Mouse (Mus musculus): ENCODE measurements at regions not wholly inside any gene's neighbourhood (a gene's known extent, or its start where the extent isn't known, plus 50 kb on each side); places are given as distances from the start of the nearest gene placed in this dataset.

GRCm38 (mm10) chr1:52553871-52554270, 53.4 kb upstream of the Nab1 start:
- 57% methylated on average over 4 of the region's 4 CpGs for WGBS
- no peak for ATAC-seq (replicated peaks; ENCODE audit: insufficient number of reproducible peaks, insufficient read depth, low FRiP score, low read depth)
- Histone ChIP-seq H3K4me1 (replicated peaks) (no peaks in the 10 kb centered on the region), H3K9me3 (replicated peaks) (no peaks in the 10 kb centered on the region), H3K27me3 (no peaks in the 10 kb centered on the region), H3K27ac (no peak overlapping the region), H3K9ac (no peak overlapping the region), H3K36me3 (no peaks in the 10 kb centered on the region), H3K4me3 (no peak overlapping the region), H3K4me2 (no peak overlapping the region)

- WGBS = 8% methylated on average over 6 of the region's 6 CpGs
- H3K9ac ChIP-seq = no peak overlapping the region
- 0 out of 2 replicates have a peak, but pooled peaks cover 4% of the 10 kb centered on the region for H3K4me1 ChIP-seq (replicated peaks)
- H3K27me3 ChIP-seq = no peaks in the 10 kb centered on the region
- H3K4me2 ChIP-seq = no peak overlapping the region
- H3K36me3 ChIP-seq = no peaks in the 10 kb centered on the region
- no peak for ATAC-seq (replicated peaks; ENCODE audit: insufficient number of reproducible peaks, insufficient read depth, low FRiP score, low read depth)
- H3K27ac ChIP-seq = no peak overlapping the region
- no peaks in the 10 kb centered on the region for H3K9me3 ChIP-seq (replicated peaks)
- H3K4me3 ChIP-seq = no peak overlapping the region
Observed at GRCm38 (mm10) chr1:52565812-52566211, 64.7 kb upstream of the Nemp2 start.

- H3K9ac ChIP-seq = no peak overlapping the region
- H3K4me1 ChIP-seq (replicated peaks) = no peaks in the 10 kb centered on the region
- ATAC-seq (replicated peaks; ENCODE audit: insufficient number of reproducible peaks, insufficient read depth, low FRiP score, low read depth) = no peak
- no peaks in the 10 kb centered on the region for H3K27me3 ChIP-seq
- H3K27ac ChIP-seq = no peak overlapping the region
- no peak overlapping the region for H3K4me2 ChIP-seq
- H3K9me3 ChIP-seq (replicated peaks) = no peaks in the 10 kb centered on the region
- 73% methylated on average over 5 of the region's 5 CpGs for WGBS
- H3K36me3 ChIP-seq = no peaks in the 10 kb centered on the region
- no peak overlapping the region for H3K4me3 ChIP-seq
Observed at GRCm38 (mm10) chr1:52571674-52572073, 58.8 kb upstream of the Nemp2 start.

- Histone ChIP-seq H3K9me3 (replicated peaks) (no peaks in the 10 kb centered on the region), H3K9ac (no peak overlapping the region), H3K27ac (peak overlapping the region; percentile 70), H3K4me3 (no peak overlapping the region), H3K4me2 (peak overlapping the region; percentile 5; the same call in 1 of the 2 replicates), H3K4me1 (replicated peaks) (peaks cover 20% of the 10 kb centered on the region), H3K36me3 (no peaks in the 10 kb centered on the region), H3K27me3 (no peaks in the 10 kb centered on the region)
- peak; percentile 69 for ATAC-seq (replicated peaks; ENCODE audit: insufficient number of reproducible peaks, insufficient read depth, low FRiP score, low read depth)
- WGBS = 15% methylated on average over 5 of the region's 5 CpGs
Observed at GRCm38 (mm10) chr1:52578298-52579056, 52.0 kb upstream of the Nemp2 start.

- ATAC-seq (replicated peaks; ENCODE audit: insufficient number of reproducible peaks, insufficient read depth, low FRiP score, low read depth) = no peak
- no peaks in the 10 kb centered on the region for H3K27me3 ChIP-seq
- H3K9me3 ChIP-seq (replicated peaks) = no peaks in the 10 kb centered on the region
- H3K36me3 ChIP-seq = no peaks in the 10 kb centered on the region
- H3K4me3 ChIP-seq = no peak overlapping the region
- H3K4me2 ChIP-seq = no peak overlapping the region
- H3K9ac ChIP-seq = no peak overlapping the region
- no peak overlapping the region for H3K27ac ChIP-seq
- 80% methylated on average over 4 of the region's 4 CpGs for WGBS
- H3K4me1 ChIP-seq (replicated peaks) = peaks cover 20% of the 10 kb centered on the region
Observed at GRCm38 (mm10) chr1:52580132-52580896, 50.2 kb upstream of the Nemp2 start.
